Mouse (Mus musculus): ENCODE data around the gene Sult1d1. TPM values are rescaled to one million over a fixed set of nuclear protein-coding genes. Genes with fewer than 3 reads are reported as not detected.

The Sult1d1 gene
- polyA plus RNA-seq (2012; ENCODE audit: insufficient read depth, low replicate concordance), result not detected in 2 replicates

- TF ChIP-seq FLI1 (IDR thresholded peaks at IDR 0.05; ENCODE audit: low read length) (no peak), GATA1 (IDR thresholded peaks at IDR 0.05; ENCODE audit: borderline replicate concordance, low read length) (no peak)
- Histone ChIP-seq H3K36me3 (replicated peaks; ENCODE audit: low read length) (no peaks in the 10 kb centered on the region), H3K27me3 (replicated peaks) (no peaks in the 10 kb centered on the region), H3K9me3 (no peaks in the 10 kb centered on the region), H3K4me3 (replicated peaks) (no peak within 1 kb of the TSS), H3K4me1 (no peaks in the 10 kb centered on the region)
Measured at GRCm38 (mm10) chr5:87568845-87569244, at the start of gene Sult1d1. Sult1d1 (minus strand) TSS chr5:87569027.

GRCm38 (mm10) chr5:87615128-87615390 is 46.2 kb upstream of the Sult1d1 start:
- Histone ChIP-seq H3K36me3 (replicated peaks; ENCODE audit: low read length) (no peaks in the 10 kb centered on the region), H3K27me3 (replicated peaks) (no peaks in the 10 kb centered on the region), H3K4me1 (no peaks in the 10 kb centered on the region), H3K4me3 (replicated peaks) (no peak overlapping the region), H3K9me3 (0 out of 2 replicates have a peak, but pooled peaks cover 3% of the 10 kb centered on the region)
- TF ChIP-seq GATA1 (IDR thresholded peaks at IDR 0.05; ENCODE audit: borderline replicate concordance, low read length) (no peak), FLI1 (IDR thresholded peaks at IDR 0.05; ENCODE audit: low read length) (no peak)

GRCm38 (mm10) chr5:87614364-87615127 is 45.7 kb upstream of the Sult1d1 start:
- Histone ChIP-seq H3K36me3 (replicated peaks; ENCODE audit: low read length) (no peaks in the 10 kb centered on the region), H3K9me3 (0 out of 2 replicates have a peak, but pooled peaks cover 3% of the 10 kb centered on the region), H3K4me1 (no peaks in the 10 kb centered on the region), H3K27me3 (replicated peaks) (no peaks in the 10 kb centered on the region), H3K4me3 (replicated peaks) (no peak overlapping the region)
- no peak for TF ChIP-seq FLI1 (IDR thresholded peaks at IDR 0.05; ENCODE audit: low read length)

- Histone ChIP-seq H3K36me3 (replicated peaks; ENCODE audit: low read length) (no peaks in the 10 kb centered on the region), H3K4me3 (replicated peaks) (no peak overlapping the region), H3K27me3 (replicated peaks) (no peaks in the 10 kb centered on the region), H3K9me3 (0 out of 2 replicates have a peak, but pooled peaks cover 4% of the 10 kb centered on the region), H3K4me1 (no peaks in the 10 kb centered on the region)
- TF ChIP-seq GATA1 (IDR thresholded peaks at IDR 0.05; ENCODE audit: borderline replicate concordance, low read length), result no peak
- no peak for TF ChIP-seq FLI1 (IDR thresholded peaks at IDR 0.05; ENCODE audit: low read length)
Measured at GRCm38 (mm10) chr5:87601018-87601417, 32.2 kb upstream of the Sult1d1 start.

- Histone ChIP-seq H3K4me1 (no peaks in the 10 kb centered on the region), H3K9me3 (0 out of 2 replicates have a peak, but pooled peaks cover 1% of the 10 kb centered on the region), H3K27me3 (replicated peaks) (no peaks in the 10 kb centered on the region), H3K4me3 (replicated peaks) (no peak overlapping the region), H3K36me3 (replicated peaks; ENCODE audit: low read length) (no peaks in the 10 kb centered on the region)
- TF ChIP-seq FLI1 (IDR thresholded peaks at IDR 0.05; ENCODE audit: low read length), result no peak
- TF ChIP-seq GATA1 (IDR thresholded peaks at IDR 0.05; ENCODE audit: borderline replicate concordance, low read length), result no peak
Measured at GRCm38 (mm10) chr5:87597891-87598290, 29.1 kb upstream of the Sult1d1 start.

- H3K9me3 ChIP-seq, result no peaks in the 10 kb centered on the region
- TF ChIP-seq FLI1 (IDR thresholded peaks at IDR 0.05; ENCODE audit: low read length) (no peak), GATA1 (IDR thresholded peaks at IDR 0.05; ENCODE audit: borderline replicate concordance, low read length) (no peak)
- no peaks in the 10 kb centered on the region for H3K36me3 ChIP-seq (replicated peaks; ENCODE audit: low read length)
- no peak within 1 kb of the TSS for H3K4me3 ChIP-seq (replicated peaks)
- no peaks in the 10 kb centered on the region for H3K4me1 ChIP-seq
- no peaks in the 10 kb centered on the region for H3K27me3 ChIP-seq (replicated peaks)
Measured at GRCm38 (mm10) chr5:87591494-87591893, 22.7 kb upstream of the Sult1d1 start, which contains the start of gene Sult1e1. Sult1e1 (minus strand) TSS chr5:87591594.

GRCm38 (mm10) chr5:87589916-87590315 is 21.1 kb upstream of the Sult1d1 start:
- H3K27me3 ChIP-seq (replicated peaks), result no peaks in the 10 kb centered on the region
- no peak overlapping the region for H3K4me3 ChIP-seq (replicated peaks)
- H3K4me1 ChIP-seq, result no peaks in the 10 kb centered on the region
- TF ChIP-seq GATA1 (IDR thresholded peaks at IDR 0.05; ENCODE audit: borderline replicate concordance, low read length) (no peak), FLI1 (IDR thresholded peaks at IDR 0.05; ENCODE audit: low read length) (no peak)
- H3K36me3 ChIP-seq (replicated peaks; ENCODE audit: low read length), result no peaks in the 10 kb centered on the region
- no peaks in the 10 kb centered on the region for H3K9me3 ChIP-seq

GRCm38 (mm10) chr5:87580389-87580788 is 11.6 kb upstream of the Sult1d1 start:
- Histone ChIP-seq H3K9me3 (no peaks in the 10 kb centered on the region), H3K27me3 (replicated peaks) (no peaks in the 10 kb centered on the region), H3K4me3 (replicated peaks) (no peak overlapping the region), H3K4me1 (no peaks in the 10 kb centered on the region), H3K36me3 (replicated peaks; ENCODE audit: low read length) (no peaks in the 10 kb centered on the region)
- no peak for TF ChIP-seq FLI1 (IDR thresholded peaks at IDR 0.05; ENCODE audit: low read length)

GRCm38 (mm10) chr5:87574174-87574573 is 5.3 kb upstream of the Sult1d1 start:
- no peaks in the 10 kb centered on the region for H3K36me3 ChIP-seq (replicated peaks; ENCODE audit: low read length)

GRCm38 (mm10) chr5:87573490-87573889 is 4.7 kb upstream of the Sult1d1 start:
- H3K36me3 ChIP-seq (replicated peaks; ENCODE audit: low read length), result no peaks in the 10 kb centered on the region
- H3K27me3 ChIP-seq (replicated peaks), result no peaks in the 10 kb centered on the region
- no peaks in the 10 kb centered on the region for H3K4me1 ChIP-seq
- no peak for TF ChIP-seq FLI1 (IDR thresholded peaks at IDR 0.05; ENCODE audit: low read length)
- H3K4me3 ChIP-seq (replicated peaks), result no peak overlapping the region
- H3K9me3 ChIP-seq, result no peaks in the 10 kb centered on the region

More at GRCm38 (mm10) chr5:87574174-87574573, 5.3 kb upstream of the Sult1d1 start:
- no peaks in the 10 kb centered on the region for H3K9me3 ChIP-seq
- no peaks in the 10 kb centered on the region for H3K27me3 ChIP-seq (replicated peaks)
- H3K4me1 ChIP-seq, result no peaks in the 10 kb centered on the region
- TF ChIP-seq FLI1 (IDR thresholded peaks at IDR 0.05; ENCODE audit: low read length), result no peak
- TF ChIP-seq GATA1 (IDR thresholded peaks at IDR 0.05; ENCODE audit: borderline replicate concordance, low read length), result no peak
- H3K4me3 ChIP-seq (replicated peaks), result no peak overlapping the region

All from megakaryocyte, embryonic 14.5 days (primary cell).